Mouse (Mus musculus): ENCODE measurements around the gene Klra2. TPM values are rescaled to one million over a fixed set of nuclear protein-coding genes. Genes with fewer than 3 reads are reported as not detected.
"Not testable (repeated sequence)": the region's sequence is repeated elsewhere in the genome, so short reads cannot be mapped to it uniquely, and the experiment has no call there.

The Klra2 gene
- total RNA-seq, 1 experiment: not detected

GRCm38 (mm10) chr6:131292276-131292990 lies 45.3 kb upstream of the Klra2 start:
- in situ Hi-C loops (cut with MboI; ENCODE audit: low sequenced_read_pairs in 2 of 2, unreplicated experiment in 2 of 2): no loop called here
- no peak overlapping the region for H3K27ac ChIP-seq (ENCODE audit: insufficient read depth, low read depth, low read length, poor library complexity, severe bottlenecking)

GRCm38 (mm10) chr6:131290430-131290829 lies 43.3 kb upstream of the Klra2 start:
- in situ Hi-C loops (cut with MboI; ENCODE audit: low sequenced_read_pairs in 2 of 2, unreplicated experiment in 2 of 2): no loop called here
- Histone ChIP-seq H3K36me3 (ENCODE audit: control insufficient read depth, insufficient read depth, low read length, poor library complexity, severe bottlenecking) (no peaks in the 10 kb centered on the region), H3K4me1 (ENCODE audit: control insufficient read depth in 2 of 2, insufficient read depth in 2 of 2, low read length in 2 of 2, poor library complexity in 1 of 2) (no peaks in the 10 kb centered on the region), H3K4me3 (ENCODE audit: insufficient read depth in 1 of 2, low read depth in 1 of 2, low read length in 2 of 2, poor library complexity in 1 of 2, severe bottlenecking in 1 of 2) (no peak overlapping the region), H3K9me3 (ENCODE audit: control insufficient read depth, insufficient read depth, low read depth, low read length) (no peaks in the 10 kb centered on the region), H3K27ac (ENCODE audit: insufficient read depth, low read depth, low read length, poor library complexity, severe bottlenecking) (no peak overlapping the region), H3K9ac (ENCODE audit: insufficient read depth, low read depth, low read length, poor library complexity, severe bottlenecking) (no peak overlapping the region)
- DNase-seq (ENCODE audit: low read depth, low spot score): no peak
- no peak for TF ChIP-seq CHD2 (IDR thresholded peaks at IDR 0.05; ENCODE audit: low read depth, low read length)
- TF ChIP-seq ZC3H11A (IDR thresholded peaks at IDR 0.05; ENCODE audit: borderline replicate concordance, low read depth, low read length): 0 out of 2 replicates have a peak, but pooled peaks have one; percentile 6

More at GRCm38 (mm10) chr6:131292276-131292990, 45.3 kb upstream of the Klra2 start:
- Histone ChIP-seq H3K4me3 (ENCODE audit: insufficient read depth in 1 of 2, low read depth in 1 of 2, low read length in 2 of 2, poor library complexity in 1 of 2, severe bottlenecking in 1 of 2) (peak overlapping the region; percentile 85 to 91), H3K9ac (ENCODE audit: insufficient read depth, low read depth, low read length, poor library complexity, severe bottlenecking) (peak overlapping the region; percentile 76), H3K4me1 (ENCODE audit: control insufficient read depth in 2 of 2, insufficient read depth in 2 of 2, low read length in 2 of 2, poor library complexity in 1 of 2) (no peaks in the 10 kb centered on the region), H3K9me3 (ENCODE audit: control insufficient read depth, insufficient read depth, low read depth, low read length) (no peaks in the 10 kb centered on the region), H3K36me3 (ENCODE audit: control insufficient read depth, insufficient read depth, low read length, poor library complexity, severe bottlenecking) (no peaks in the 10 kb centered on the region)
- TF ChIP-seq ZC3H11A (IDR thresholded peaks at IDR 0.05; ENCODE audit: borderline replicate concordance, low read depth, low read length) (no peak), MAFK (IDR thresholded peaks at IDR 0.05; ENCODE audit: insufficient read depth, low read depth, low read length) (no peak), CHD2 (IDR thresholded peaks at IDR 0.05; ENCODE audit: low read depth, low read length) (no peak), ZNF384 (IDR thresholded peaks at IDR 0.05; ENCODE audit: low read depth, low read length) (no peak), HCFC1 (IDR thresholded peaks at IDR 0.05; ENCODE audit: borderline replicate concordance, insufficient read depth, low read length) (no peak)
- DNase-seq (ENCODE audit: low read depth, low spot score): no peak

- H3K4me3 ChIP-seq (ENCODE audit: insufficient read depth in 1 of 2, low read depth in 1 of 2, low read length in 2 of 2, poor library complexity in 1 of 2, severe bottlenecking in 1 of 2); H3K27ac ChIP-seq (ENCODE audit: insufficient read depth, low read depth, low read length, poor library complexity, severe bottlenecking); DNase-seq (ENCODE audit: low read depth, low spot score); H3K36me3 ChIP-seq (ENCODE audit: control insufficient read depth, insufficient read depth, low read length, poor library complexity, severe bottlenecking); H3K9ac ChIP-seq (ENCODE audit: insufficient read depth, low read depth, low read length, poor library complexity, severe bottlenecking); H3K4me1 ChIP-seq (ENCODE audit: control insufficient read depth in 2 of 2, insufficient read depth in 2 of 2, low read length in 2 of 2, poor library complexity in 1 of 2); in situ Hi-C loops (cut with MboI; ENCODE audit: low sequenced_read_pairs in 2 of 2, unreplicated experiment in 2 of 2); H3K9me3 ChIP-seq (ENCODE audit: control insufficient read depth, insufficient read depth, low read depth, low read length): not testable (repeated sequence)
These were observed 31.0 kb upstream of the Klra2 start for GRCm38 (mm10) chr6:131278160-131278559.

GRCm38 (mm10) chr6:131276659-131277058 lies 29.5 kb upstream of the Klra2 start:
- Histone ChIP-seq H3K4me1 (ENCODE audit: control insufficient read depth in 2 of 2, insufficient read depth in 2 of 2, low read length in 2 of 2, poor library complexity in 1 of 2) (no peaks in the 10 kb centered on the region), H3K9ac (ENCODE audit: insufficient read depth, low read depth, low read length, poor library complexity, severe bottlenecking) (no peak overlapping the region), H3K9me3 (ENCODE audit: control insufficient read depth, insufficient read depth, low read depth, low read length) (no peaks in the 10 kb centered on the region), H3K4me3 (ENCODE audit: insufficient read depth in 1 of 2, low read depth in 1 of 2, low read length in 2 of 2, poor library complexity in 1 of 2, severe bottlenecking in 1 of 2) (no peak overlapping the region), H3K27ac (ENCODE audit: insufficient read depth, low read depth, low read length, poor library complexity, severe bottlenecking) (no peak overlapping the region), H3K36me3 (ENCODE audit: control insufficient read depth, insufficient read depth, low read length, poor library complexity, severe bottlenecking) (no peaks in the 10 kb centered on the region)
- in situ Hi-C loops (cut with MboI; ENCODE audit: low sequenced_read_pairs in 2 of 2, unreplicated experiment in 2 of 2): no loop called here
- TF ChIP-seq HCFC1 (IDR thresholded peaks at IDR 0.05; ENCODE audit: borderline replicate concordance, insufficient read depth, low read length) (no peak), CHD2 (IDR thresholded peaks at IDR 0.05; ENCODE audit: low read depth, low read length) (no peak), MAFK (IDR thresholded peaks at IDR 0.05; ENCODE audit: insufficient read depth, low read depth, low read length) (no peak), ZNF384 (IDR thresholded peaks at IDR 0.05; ENCODE audit: low read depth, low read length) (no peak), ZC3H11A (IDR thresholded peaks at IDR 0.05; ENCODE audit: borderline replicate concordance, low read depth, low read length) (no peak)
- no peak for DNase-seq (ENCODE audit: low read depth, low spot score)

GRCm38 (mm10) chr6:131272311-131272710 lies 25.1 kb upstream of the Klra2 start:
- Histone ChIP-seq H3K9ac (ENCODE audit: insufficient read depth, low read depth, low read length, poor library complexity, severe bottlenecking) (no peak overlapping the region), H3K4me1 (ENCODE audit: control insufficient read depth in 2 of 2, insufficient read depth in 2 of 2, low read length in 2 of 2, poor library complexity in 1 of 2) (no peaks in the 10 kb centered on the region), H3K27ac (ENCODE audit: insufficient read depth, low read depth, low read length, poor library complexity, severe bottlenecking) (no peak overlapping the region), H3K4me3 (ENCODE audit: insufficient read depth in 1 of 2, low read depth in 1 of 2, low read length in 2 of 2, poor library complexity in 1 of 2, severe bottlenecking in 1 of 2) (no peak overlapping the region), H3K36me3 (ENCODE audit: control insufficient read depth, insufficient read depth, low read length, poor library complexity, severe bottlenecking) (no peaks in the 10 kb centered on the region), H3K9me3 (ENCODE audit: control insufficient read depth, insufficient read depth, low read depth, low read length) (no peaks in the 10 kb centered on the region)
- DNase-seq (ENCODE audit: low read depth, low spot score): no peak
- TF ChIP-seq HCFC1 (IDR thresholded peaks at IDR 0.05; ENCODE audit: borderline replicate concordance, insufficient read depth, low read length) (no peak), MAFK (IDR thresholded peaks at IDR 0.05; ENCODE audit: insufficient read depth, low read depth, low read length) (no peak), ZC3H11A (IDR thresholded peaks at IDR 0.05; ENCODE audit: borderline replicate concordance, low read depth, low read length) (no peak), CHD2 (IDR thresholded peaks at IDR 0.05; ENCODE audit: low read depth, low read length) (no peak), ZNF384 (IDR thresholded peaks at IDR 0.05; ENCODE audit: low read depth, low read length) (no peak)
- in situ Hi-C loops (cut with MboI; ENCODE audit: low sequenced_read_pairs in 2 of 2, unreplicated experiment in 2 of 2): no loop called here

Data from ES-E14 (cell line).